Mouse (Mus musculus) adrenal gland, postnatal 14 days (tissue): Measurements from ENCODE around the gene Dgkb. TPM values are rescaled to one million over a fixed set of nuclear protein-coding genes. Genes with fewer than 3 reads are reported as not detected.
A peak's percentile ranks its signal among the peaks of the same experiment; 100 is the strongest.

Experiments used
- DNase-seq: peaks from one replicate; pipeline ENCODE4 v3.0.0; 2021; ENCODE audit warnings: mixed read lengths
- total RNA-seq: library from RNA; stranded (reverse); gene quantifications from 2 replicates; pipeline ENCODE4 v1.2.3, GENCODE M21; 2021

Gene Dgkb
- total RNA-seq, 1 experiment from 2014 or later: 3.4 TPM

- no peak for DNase-seq
Measured at GRCm38 (mm10) chr12:37996417-37996946, 179.0 kb downstream of the Dgkb start.

DNA sequence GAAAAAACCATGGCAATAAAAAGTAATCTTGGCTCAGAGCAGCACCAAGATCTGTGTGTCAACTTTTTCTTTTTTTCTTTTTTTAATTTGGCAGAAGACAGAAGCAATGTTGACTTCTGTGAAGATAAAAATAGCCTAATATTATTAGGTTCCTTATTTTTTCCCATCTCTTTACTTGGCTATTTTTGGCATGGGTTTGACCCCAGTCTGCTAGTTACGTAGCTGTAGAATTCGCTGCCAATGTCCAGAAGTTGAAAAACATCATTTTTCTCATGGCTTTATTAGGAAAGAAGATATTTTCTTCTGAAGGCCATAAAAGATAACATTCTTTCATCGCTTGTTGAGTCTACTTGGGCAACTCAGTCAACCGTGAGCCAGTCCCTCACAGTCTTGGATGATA lies 200.1 kb downstream of the Dgkb start:
- no peak for DNase-seq

- no peak for DNase-seq
Measured at GRCm38 (mm10) chr12:38047256-38047655, 229.7 kb downstream of the Dgkb start.

- DNase-seq: no peak
Measured at GRCm38 (mm10) chr12:38088224-38088623, 270.7 kb downstream of the Dgkb start.

DNA sequence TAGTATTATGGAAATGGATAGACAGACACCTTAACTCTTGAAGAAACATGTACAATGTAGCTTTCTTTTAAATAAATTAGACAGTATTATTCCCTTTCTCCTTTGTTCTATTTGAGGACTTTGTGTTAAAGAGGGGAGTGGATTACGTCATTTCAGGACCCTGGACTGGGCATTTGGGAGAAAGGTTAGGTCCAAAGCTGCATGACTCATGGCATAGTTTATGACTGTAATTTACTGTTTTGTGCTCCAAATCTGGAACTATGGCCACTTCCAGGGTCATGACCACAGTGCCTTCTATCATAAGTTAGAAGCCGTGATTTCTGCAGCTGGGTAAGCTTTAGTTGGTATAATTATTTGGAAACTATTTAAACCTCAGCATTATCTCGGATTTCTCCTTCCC lies 294.4 kb downstream of the Dgkb start:
- DNase-seq: peak; percentile 14

GRCm38 (mm10) chr12:38114990-38115615 lies 297.6 kb downstream of the Dgkb start:
- no peak for DNase-seq

GRCm38 (mm10) chr12:38123524-38123923 lies 306.0 kb downstream of the Dgkb start:
- peak; percentile 30 for DNase-seq

- no peak for DNase-seq
Measured at GRCm38 (mm10) chr12:38125297-38125696, 307.8 kb downstream of the Dgkb start.

DNA sequence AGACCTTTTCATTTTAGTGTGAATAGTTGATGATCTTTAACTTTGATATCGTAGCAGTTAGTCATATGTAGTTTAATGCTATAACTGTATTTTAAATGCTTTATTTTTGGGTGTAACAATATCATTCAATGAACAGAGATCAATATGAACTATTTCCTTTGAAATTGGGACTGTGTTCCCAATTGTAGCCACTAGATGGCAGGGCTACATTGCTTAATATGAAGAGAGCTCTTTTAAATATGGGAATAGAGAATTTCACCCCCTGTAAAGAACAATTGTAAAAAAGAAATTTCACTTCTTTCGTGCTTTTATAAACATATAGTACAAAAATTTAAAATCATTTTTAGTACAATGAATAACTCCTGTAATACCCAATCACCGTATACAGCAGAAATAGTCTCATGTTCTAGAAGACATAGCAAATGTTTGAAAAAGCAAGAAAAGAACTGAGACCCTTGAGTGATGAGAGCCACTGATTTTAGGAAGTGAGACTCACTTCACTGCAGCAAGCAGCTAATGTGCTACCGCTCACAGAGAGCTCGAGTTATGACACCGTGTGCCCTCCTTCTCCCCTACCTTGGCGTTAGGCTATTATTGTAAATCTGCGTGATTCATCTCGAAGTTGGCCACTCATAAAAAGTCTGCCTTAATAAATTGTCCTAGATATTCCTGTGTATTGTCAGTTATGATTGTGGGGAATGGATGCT lies 312.8 kb downstream of the Dgkb start:
- DNase-seq: peak; percentile 27

DNA sequence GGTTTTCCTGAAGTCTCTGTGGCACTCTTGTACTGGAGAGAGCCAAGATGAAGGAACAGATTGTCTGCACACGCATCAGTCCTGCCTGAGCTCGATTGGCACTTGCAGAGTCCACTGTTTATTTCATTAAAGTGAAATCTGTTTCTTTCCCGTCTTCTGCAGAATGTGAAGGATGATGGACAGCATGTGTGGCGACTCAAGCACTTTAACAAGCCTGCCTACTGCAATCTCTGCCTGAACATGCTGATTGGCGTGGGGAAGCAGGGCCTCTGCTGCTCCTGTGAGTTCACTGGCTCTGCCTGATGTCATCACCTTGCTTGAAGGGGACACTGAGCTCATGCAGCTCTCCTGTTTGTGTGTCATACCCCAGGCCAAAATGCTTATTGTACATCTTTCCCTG lies 318.9 kb downstream of the Dgkb start:
- DNase-seq: no peak

- DNase-seq: no peak
Measured at GRCm38 (mm10) chr12:38140039-38140438, 322.5 kb downstream of the Dgkb start.

- DNase-seq: no peak
Measured at GRCm38 (mm10) chr12:38232665-38233064, 415.1 kb downstream of the Dgkb start.

DNA sequence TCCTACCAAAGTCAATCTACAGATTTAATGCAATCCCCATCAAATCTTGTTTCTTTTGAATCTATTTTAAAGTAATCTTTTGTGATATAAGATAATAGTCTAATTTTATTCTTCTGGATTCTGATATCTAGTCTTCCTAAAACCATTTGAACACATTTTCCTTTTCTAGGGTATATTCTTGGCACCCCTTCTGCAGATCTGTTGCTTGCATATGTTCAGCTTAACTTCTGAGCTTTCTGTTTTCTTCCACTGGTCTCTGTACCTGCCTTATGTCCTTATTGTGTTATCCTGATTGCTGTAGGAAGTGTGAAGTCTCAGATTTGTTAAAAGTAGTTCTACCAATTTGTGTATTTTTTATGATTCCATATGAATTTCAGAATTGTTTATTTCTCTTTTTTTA lies 451.3 kb downstream of the Dgkb start:
- no peak for DNase-seq

DNA sequence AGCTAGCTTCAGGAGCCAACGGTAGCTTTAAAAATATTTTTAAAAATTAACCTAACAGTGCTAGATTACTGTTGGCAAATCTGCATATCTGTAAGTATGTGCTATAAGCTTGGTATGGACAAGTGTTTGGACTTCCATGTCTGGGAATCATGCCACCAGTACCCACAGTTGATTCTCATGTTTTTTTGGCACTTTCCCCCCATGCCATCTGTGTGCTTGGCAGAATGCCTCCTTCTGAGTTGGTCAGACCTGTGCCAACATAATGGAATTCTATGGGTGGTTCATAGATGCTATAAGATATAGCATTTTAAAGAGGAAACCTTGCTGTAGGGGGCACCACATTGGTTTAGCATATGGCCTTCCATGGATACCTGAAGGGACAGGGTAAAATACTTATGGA lies 484.0 kb downstream of the Dgkb start:
- no peak for DNase-seq

GRCm38 (mm10) chr12:38303841-38304240 lies 486.3 kb downstream of the Dgkb start:
- no peak for DNase-seq

DNA sequence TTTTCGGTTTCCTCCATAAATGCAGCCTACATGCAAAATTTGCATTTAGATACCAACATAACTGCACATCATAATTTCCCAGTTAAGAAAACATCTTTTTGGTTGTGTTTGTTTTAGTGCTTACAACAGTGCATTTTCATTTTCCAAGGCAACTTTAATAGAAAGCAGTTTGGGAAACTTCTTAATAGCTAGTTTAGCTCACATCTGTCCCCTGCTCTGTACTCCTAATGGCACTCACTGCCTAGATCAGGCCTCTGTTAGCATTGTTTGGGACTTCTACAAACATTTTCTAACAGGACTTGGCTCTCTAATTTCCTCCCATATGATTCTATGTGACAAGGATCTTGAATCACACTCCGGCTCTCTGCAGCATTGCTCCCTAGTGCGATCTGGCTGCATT lies 486.7 kb downstream of the Dgkb start:
- DNase-seq: no peak

DNA sequence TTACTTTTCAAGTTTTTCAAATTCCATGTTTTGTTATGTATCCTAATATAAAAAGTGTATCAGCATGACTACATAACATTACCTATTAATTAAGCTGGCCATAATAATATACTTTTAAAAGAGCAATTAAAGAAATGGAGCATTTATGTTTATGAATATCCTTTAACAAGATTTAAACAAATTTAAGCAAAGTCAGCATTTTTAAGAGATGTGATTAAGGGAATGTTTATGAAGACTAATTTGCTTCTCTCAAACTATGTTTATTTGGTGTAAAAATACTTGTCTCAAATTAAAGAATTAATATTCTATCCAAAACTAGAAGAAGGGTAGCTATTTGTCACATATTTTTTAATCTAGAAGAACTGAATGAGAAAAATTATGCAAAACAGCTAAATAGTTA lies 492.4 kb downstream of the Dgkb start:
- DNase-seq: no peak

DNA sequence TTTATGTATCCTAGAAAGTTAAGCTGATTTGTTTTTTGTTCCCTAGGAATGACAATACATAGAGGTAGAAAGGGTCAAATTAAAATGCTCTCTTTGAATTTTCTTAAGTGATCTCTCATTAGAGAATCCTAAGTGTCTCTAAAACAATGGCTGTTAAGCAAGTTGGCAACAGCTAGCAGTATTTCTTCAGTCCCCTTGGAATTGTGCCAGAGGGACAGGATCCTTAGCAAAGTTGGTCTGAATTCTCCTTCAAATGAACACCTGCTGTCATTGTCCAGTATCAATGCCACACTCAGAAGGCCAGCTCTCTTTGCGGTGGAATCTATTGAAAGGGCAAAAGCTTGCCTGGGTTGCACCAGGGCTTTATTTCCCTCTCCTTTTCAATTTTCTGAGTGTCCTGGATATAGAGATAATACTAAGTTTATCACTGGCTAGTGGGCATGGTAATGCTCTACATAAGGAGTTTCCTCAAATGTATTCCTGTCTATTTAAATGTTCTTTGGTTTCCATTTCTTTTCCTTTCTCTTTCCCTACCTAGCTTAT lies 510.3 kb downstream of the Dgkb start:
- no peak for DNase-seq

DNA sequence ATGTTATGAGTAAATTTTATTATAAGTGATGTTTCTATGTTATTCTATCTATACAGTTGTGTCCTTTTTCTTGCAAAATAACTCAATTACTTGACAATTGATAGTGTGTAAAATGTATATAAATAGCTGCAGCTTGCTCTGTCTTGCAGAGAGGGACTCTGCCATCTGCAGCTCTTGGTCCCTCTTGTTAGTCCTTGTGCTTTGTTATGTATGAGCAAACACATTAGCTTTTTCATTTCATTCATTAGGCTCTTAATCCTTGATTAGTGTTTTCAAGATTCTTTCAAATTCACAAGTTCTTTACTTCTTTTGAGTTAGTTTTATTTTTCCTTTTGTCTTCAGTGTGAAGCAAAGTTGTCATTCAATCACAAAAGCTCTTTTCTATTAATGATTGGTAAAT lies 511.3 kb downstream of the Dgkb start:
- no peak for DNase-seq

DNA sequence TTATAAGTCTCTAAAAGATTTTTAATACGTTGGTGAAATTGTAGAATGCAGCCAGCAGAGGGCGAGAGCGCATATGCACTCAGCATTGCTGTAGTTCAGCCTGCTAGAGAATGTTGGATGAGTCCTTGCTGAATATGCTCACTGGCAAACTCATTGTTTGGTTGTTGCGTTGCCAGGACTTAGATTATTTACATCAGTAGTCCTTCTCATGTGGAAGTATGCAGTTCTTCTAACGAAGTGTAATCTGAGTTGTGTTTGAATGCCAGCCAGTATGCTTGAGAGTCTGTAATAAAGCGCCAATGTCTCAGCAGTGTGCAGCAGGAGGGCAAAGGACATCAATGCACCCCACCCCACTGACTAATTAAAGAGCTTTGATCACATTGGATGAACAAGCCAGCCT lies 525.1 kb downstream of the Dgkb start:
- peak; percentile 73 for DNase-seq

GRCm38 (mm10) chr12:38352481-38352880 lies 535.0 kb downstream of the Dgkb start:
- no peak for DNase-seq

GRCm38 (mm10) chr12:38356386-38356785 lies 538.9 kb downstream of the Dgkb start:
- no peak for DNase-seq

DNA sequence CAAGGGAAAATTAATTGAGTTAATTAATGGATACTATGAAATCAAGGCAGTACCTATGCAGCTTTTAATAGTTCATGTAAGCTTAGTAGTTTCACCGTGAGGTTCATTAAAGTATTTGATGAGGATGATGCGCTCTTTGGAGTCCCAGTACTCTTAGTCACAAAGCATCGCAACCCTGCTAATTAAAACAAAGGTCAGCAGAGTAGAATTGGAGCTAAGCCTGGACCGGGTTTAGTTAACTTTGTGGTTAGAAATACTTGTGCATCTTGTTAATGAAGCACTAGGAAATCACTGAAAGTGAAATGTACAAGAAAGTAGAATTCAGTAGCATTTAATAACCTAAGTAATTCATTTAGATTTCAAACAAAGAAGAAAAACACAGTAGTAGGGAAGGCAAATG lies 544.0 kb downstream of the Dgkb start:
- no peak for DNase-seq

DNA sequence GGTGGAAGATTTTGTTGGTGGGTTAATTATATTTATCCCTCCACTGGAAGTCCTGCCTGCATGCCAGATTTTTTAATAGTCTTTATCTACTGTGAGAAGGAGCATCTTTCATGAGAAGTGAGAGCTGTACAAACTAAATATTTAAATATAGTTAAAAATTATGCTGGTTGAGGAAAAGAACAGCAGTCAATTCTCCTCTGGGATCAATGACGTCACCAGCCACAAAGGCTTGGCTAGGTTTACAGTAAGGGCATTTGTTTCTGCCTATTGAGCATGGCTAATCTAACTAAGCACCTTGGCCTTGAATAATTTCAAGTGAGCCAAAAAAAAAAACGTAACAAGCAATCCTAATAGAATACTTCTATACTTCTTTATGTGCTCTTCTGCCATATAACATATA lies 554.1 kb downstream of the Dgkb start:
- DNase-seq: no peak
